Mouse (Mus musculus): ENCODE results near the gene Kirrel. TPM values are rescaled to one million over a fixed set of nuclear protein-coding genes. Genes with fewer than 3 reads are reported as not detected.
A peak's percentile ranks its signal among the peaks of the same experiment; 100 is the strongest.

Gene Kirrel
- polyA plus RNA-seq, 1 experiment from 2014 or later, result 14.3 TPM

DNA sequence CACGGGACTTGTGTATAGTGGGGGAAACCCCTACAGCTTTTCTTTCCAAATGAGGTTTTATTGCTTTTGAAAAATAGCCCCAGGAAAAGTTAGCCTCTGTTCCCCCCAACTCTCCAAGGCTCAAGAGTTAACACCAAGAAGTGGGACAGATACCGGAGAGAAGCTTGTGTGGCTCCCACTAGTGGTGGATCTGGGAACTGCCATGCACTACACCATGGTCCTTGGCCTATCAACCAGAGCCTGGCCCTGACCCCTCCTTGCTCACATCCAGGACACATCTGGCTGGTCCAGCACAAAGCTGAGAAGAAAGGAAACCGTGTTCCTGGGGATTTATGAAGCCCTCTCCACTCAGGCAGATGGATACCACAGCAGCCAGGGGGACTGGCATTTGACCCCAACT lies 92.3 kb downstream of the Kirrel start:
- Histone ChIP-seq H3K4me1 (peaks cover 5% of the 10 kb centered on the region), H3K9me3 (no peaks in the 10 kb centered on the region), H3K36me3 (replicated peaks) (peaks cover 84% of the 10 kb centered on the region), H3K27ac (no peak overlapping the region), H3K4me3 (no peak overlapping the region), H3K27me3 (ENCODE audit: poor library complexity, severe bottlenecking) (no peaks in the 10 kb centered on the region)
- 73% methylated on average over 3 of the region's 3 CpGs for WGBS
- peak; percentile 65 for DNase-seq (ENCODE audit: extremely low spot score, low spot score)

DNA sequence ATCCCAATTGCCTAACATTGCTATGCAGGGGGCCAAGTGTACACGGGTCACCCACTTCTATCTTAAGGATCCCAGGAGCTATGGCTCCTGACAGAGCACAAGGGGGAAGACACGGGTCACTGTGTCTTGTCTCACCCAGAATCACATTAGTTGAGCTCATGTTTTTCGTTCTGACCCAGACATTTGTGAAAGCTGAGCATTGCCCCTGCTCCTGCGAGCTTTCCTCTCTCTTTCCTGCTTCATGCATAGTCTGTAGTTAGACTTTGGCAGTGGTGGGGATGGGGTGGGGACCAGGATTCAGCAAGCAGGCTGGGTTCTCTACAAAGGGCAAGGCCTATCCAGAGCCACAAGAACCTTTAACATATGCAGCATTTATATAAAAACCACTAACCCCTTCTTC lies 94.8 kb downstream of the Kirrel start:
- Histone ChIP-seq H3K4me3 (no peak overlapping the region), H3K9me3 (no peaks in the 10 kb centered on the region), H3K36me3 (replicated peaks) (peaks cover 59% of the 10 kb centered on the region), H3K27ac (no peak overlapping the region), H3K27me3 (ENCODE audit: poor library complexity, severe bottlenecking) (no peaks in the 10 kb centered on the region), H3K4me1 (peaks cover 6% of the 10 kb centered on the region)
- no peak for DNase-seq (ENCODE audit: extremely low spot score, low spot score)
- 83% methylated on average over 4 of the region's 4 CpGs for WGBS

GRCm38 (mm10) chr3:87079301-87079700 lies 95.2 kb downstream of the Kirrel start:
- Histone ChIP-seq H3K36me3 (replicated peaks) (peaks cover 55% of the 10 kb centered on the region), H3K27ac (no peak overlapping the region), H3K9me3 (no peaks in the 10 kb centered on the region), H3K4me3 (no peak overlapping the region), H3K27me3 (ENCODE audit: poor library complexity, severe bottlenecking) (no peaks in the 10 kb centered on the region), H3K4me1 (peaks cover 6% of the 10 kb centered on the region)
- WGBS, result 95% methylated on average over 7 of the region's 7 CpGs
- DNase-seq (ENCODE audit: extremely low spot score, low spot score), result no peak

DNA sequence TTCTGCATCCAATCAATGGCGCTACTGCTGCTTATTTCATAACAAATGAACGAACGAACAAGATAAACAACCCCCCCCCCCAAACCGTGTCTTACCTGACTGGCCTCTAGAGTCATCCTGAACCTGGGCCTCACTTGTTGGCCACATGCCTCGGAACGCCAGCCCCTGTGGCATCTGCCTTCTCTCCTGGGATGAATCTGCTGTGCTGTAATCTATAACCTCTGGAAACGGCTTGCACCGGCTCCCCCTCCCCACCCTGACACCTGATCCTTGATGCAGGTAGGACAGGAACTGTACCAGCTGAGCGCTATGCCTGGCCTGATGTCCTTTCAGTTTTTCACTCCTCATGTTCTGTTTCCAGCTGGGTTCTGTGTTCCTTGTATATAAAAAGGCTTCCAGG lies 96.9 kb downstream of the Kirrel start:
- no peaks in the 10 kb centered on the region for H3K27me3 ChIP-seq (ENCODE audit: poor library complexity, severe bottlenecking)
- peaks cover 39% of the 10 kb centered on the region for H3K36me3 ChIP-seq (replicated peaks)
- no peak overlapping the region for H3K27ac ChIP-seq
- 73% methylated on average over 9 of the region's 9 CpGs for WGBS
- no peak overlapping the region for H3K4me3 ChIP-seq
- peaks cover 18% of the 10 kb centered on the region for H3K4me1 ChIP-seq
- H3K9me3 ChIP-seq, result no peaks in the 10 kb centered on the region
- no peak for DNase-seq (ENCODE audit: extremely low spot score, low spot score)

DNA sequence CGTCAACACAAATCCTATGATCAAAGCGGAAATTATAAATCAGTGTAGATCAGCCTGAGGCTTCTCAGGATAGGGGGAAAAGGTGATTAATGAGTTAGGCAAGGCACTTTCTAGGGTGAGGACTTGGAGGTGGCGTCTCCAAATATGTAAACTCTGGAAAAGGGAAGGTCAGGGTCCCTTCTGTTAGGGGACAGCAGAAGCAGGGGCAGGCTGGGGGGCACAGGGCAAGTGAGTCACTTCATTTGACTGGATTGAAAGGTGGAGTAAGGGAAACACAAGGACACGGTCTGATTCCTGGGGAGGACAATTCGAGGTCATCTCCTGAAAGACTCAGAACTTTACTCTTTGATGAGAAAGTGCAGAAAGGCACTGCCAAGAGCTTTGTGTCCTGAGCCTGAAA lies 97.6 kb downstream of the Kirrel start:
- 86% methylated on average over 5 of the region's 5 CpGs for WGBS
- H3K36me3 ChIP-seq (replicated peaks), result peaks cover 31% of the 10 kb centered on the region
- no peak for DNase-seq (ENCODE audit: extremely low spot score, low spot score)

DNA sequence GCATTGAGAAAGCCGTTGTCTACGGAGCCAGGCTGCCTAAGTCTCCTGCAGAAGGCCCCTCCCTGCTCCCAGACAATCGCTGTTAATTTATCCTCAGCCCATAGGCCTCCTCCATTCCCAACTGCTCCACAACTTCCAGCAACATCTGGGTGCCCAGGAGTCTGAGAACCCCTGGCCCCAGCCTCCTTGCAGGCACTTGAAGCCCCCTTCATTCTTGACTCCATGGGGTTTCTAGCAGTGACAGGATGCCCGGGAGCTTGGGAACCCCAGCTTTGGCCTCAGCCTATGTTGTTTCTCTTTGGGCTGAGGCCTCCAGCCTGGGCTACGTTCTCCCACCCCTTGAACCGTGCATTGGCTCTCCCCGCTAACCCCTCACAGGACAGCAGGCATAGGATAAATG lies 98.4 kb downstream of the Kirrel start:
- Histone ChIP-seq H3K27me3 (ENCODE audit: poor library complexity, severe bottlenecking) (no peaks in the 10 kb centered on the region), H3K4me1 (peaks cover 25% of the 10 kb centered on the region), H3K4me3 (no peak overlapping the region), H3K27ac (no peak overlapping the region), H3K36me3 (replicated peaks) (peaks cover 23% of the 10 kb centered on the region), H3K9me3 (no peaks in the 10 kb centered on the region)
- 90% methylated on average over 7 of the region's 7 CpGs for WGBS
- no peak for DNase-seq (ENCODE audit: extremely low spot score, low spot score)

More for the DNA sequence above, 97.6 kb downstream of the Kirrel start:
- no peak overlapping the region for H3K4me3 ChIP-seq
- peaks cover 25% of the 10 kb centered on the region for H3K4me1 ChIP-seq
- no peak overlapping the region for H3K27ac ChIP-seq
- no peaks in the 10 kb centered on the region for H3K27me3 ChIP-seq (ENCODE audit: poor library complexity, severe bottlenecking)
- no peaks in the 10 kb centered on the region for H3K9me3 ChIP-seq

DNA sequence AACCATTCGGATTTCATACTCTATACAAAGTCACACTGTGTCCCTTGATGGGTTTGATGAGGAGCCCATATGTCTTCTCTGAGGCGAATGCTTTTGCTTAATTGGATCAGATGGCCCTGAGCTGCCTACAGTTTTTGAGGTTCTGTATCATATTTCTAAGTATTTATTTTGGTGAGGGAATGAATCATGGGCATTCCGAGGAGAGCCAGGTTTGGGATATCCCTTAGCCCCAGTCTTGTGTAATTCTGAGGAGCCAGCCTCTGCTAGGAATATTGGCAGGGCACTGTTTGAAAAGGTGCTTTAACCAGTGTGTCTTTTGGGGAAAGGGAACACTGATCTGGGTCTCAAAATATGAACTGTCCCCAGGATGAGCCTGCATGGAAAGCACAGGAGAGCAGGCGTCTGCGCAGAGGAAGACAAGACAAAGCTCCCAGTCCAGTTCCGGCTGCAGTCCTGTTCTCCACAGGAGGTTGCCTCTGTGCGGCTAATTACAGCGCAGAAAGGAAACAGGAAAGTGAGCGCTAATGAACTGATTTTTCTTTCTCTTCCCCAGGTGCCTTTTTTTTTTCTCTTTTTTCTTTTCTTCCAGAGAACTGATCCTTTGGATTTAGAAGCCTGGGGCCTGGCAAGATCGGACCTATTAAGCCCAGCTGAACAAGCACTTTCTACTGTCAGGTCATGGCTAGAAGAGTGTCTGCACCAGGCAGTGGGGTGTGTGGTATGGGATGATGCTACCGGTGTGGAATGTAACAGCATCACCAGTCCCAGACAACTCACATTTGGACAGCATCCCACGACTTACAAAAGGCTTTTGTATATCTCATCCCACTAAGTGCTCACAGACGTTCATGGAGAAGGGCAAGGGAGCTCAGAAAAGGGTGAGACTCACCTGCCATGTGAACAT lies 101.7 kb downstream of the Kirrel start:
- WGBS, result 22% methylated on average over 13 of the region's 13 CpGs
- no peaks in the 10 kb centered on the region for H3K36me3 ChIP-seq (replicated peaks)
- H3K4me1 ChIP-seq, result peaks cover 25% of the 10 kb centered on the region
- DNase-seq (ENCODE audit: extremely low spot score, low spot score), result peak; percentile 33
- H3K9me3 ChIP-seq, result no peaks in the 10 kb centered on the region
- no peaks in the 10 kb centered on the region for H3K27me3 ChIP-seq (ENCODE audit: poor library complexity, severe bottlenecking)
- H3K4me3 ChIP-seq, result no peak overlapping the region
- H3K27ac ChIP-seq, result 0 out of 2 replicates have a peak overlapping the region, but pooled peaks have one; percentile 5

DNA sequence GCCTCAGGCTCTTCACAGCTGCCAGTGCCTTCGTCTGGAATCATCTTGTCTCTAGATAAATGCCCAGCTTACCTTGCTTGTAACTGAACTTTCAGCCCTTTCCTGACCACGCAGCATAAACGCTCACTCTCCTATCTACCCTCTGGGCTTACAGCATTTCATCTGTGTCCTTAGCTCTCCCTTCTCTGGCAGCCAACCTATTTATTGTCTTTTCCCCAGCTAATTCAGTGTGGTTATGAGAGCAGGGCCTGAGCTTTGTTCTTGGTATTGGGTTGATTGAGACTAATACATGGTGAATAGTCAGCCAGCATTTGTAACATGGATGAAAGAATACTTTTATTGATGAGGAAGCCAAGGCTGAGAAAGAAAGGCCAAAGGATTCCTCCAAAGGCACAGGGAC lies 102.4 kb downstream of the Kirrel start:
- Histone ChIP-seq H3K4me1 (peaks cover 19% of the 10 kb centered on the region), H3K9me3 (no peaks in the 10 kb centered on the region), H3K27ac (no peak overlapping the region), H3K4me3 (no peak overlapping the region), H3K27me3 (ENCODE audit: poor library complexity, severe bottlenecking) (no peaks in the 10 kb centered on the region), H3K36me3 (replicated peaks) (no peaks in the 10 kb centered on the region)
- peak; percentile 11 for DNase-seq (ENCODE audit: extremely low spot score, low spot score)
- WGBS, result 63% methylated on average over 3 of the region's 3 CpGs

DNA sequence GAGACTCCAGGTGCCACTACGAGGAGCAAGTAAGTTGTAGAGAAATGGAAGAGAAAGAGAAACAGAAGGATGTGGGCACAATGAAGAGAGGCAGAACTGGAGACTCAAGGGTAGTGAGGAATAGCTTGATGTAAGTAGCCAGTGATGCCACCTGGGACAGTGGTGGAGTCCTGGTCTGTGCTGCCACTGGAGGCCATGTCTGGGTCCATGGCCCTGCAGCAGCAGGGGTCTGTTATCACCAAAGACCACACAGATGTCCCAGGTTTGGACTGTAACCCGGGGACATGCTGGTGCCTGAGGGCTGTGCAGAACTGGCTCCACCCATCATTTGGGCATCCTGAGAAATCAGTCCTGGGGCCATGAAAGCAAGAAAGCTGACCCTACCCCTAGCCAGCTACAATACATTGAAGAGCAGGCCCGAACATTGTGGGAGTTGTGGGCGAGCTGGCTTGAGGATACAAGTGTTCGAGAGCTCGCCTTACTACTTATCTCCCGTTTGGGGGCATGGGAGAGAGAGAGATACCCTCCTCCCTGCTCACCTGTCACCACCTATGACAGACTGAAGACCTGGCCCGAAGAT lies 107.1 kb downstream of the Kirrel start:
- H3K36me3 ChIP-seq (replicated peaks), result no peaks in the 10 kb centered on the region
- WGBS, result 87% methylated on average over 8 of the region's 8 CpGs

GRCm38 (mm10) chr3:87053939-87054338 lies 120.6 kb downstream of the Kirrel start:
- Histone ChIP-seq H3K36me3 (replicated peaks) (no peaks in the 10 kb centered on the region), H3K9me3 (no peaks in the 10 kb centered on the region), H3K4me1 (no peaks in the 10 kb centered on the region), H3K27me3 (ENCODE audit: poor library complexity, severe bottlenecking) (no peaks in the 10 kb centered on the region), H3K4me3 (no peak overlapping the region), H3K27ac (no peak overlapping the region)
- WGBS, result 88% methylated on average over 1 of the region's 1 CpGs
- DNase-seq (ENCODE audit: extremely low spot score, low spot score), result no peak

More for the DNA sequence above, 107.1 kb downstream of the Kirrel start:
- no peak overlapping the region for H3K27ac ChIP-seq
- DNase-seq (ENCODE audit: extremely low spot score, low spot score), result no peak
- no peaks in the 10 kb centered on the region for H3K27me3 ChIP-seq (ENCODE audit: poor library complexity, severe bottlenecking)
- H3K9me3 ChIP-seq, result no peaks in the 10 kb centered on the region
- H3K4me3 ChIP-seq, result no peak overlapping the region
- peaks cover 5% of the 10 kb centered on the region for H3K4me1 ChIP-seq

DNA sequence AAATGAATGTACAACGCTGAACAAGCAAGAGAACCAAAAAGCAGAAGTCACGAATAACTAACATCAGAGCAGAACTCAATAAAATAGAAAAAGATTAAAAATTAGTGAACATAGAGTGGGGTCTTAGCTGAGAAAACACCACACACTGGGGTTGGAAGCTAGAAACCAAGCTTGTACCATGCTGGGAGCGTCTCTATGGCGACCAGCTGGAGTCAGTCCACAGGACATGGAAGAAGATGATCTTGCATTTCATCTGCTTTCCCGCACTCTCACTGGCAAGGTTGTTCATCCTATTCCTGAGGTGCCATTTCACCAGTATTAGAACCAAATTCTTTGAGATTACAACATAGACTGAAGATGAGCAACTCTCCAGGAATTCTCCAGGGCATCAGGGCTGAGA lies 126.7 kb downstream of the Kirrel start:
- Histone ChIP-seq H3K9me3 (no peaks in the 10 kb centered on the region), H3K36me3 (replicated peaks) (no peaks in the 10 kb centered on the region), H3K4me3 (no peak overlapping the region), H3K27me3 (ENCODE audit: poor library complexity, severe bottlenecking) (no peaks in the 10 kb centered on the region), H3K27ac (no peak overlapping the region), H3K4me1 (no peaks in the 10 kb centered on the region)
- WGBS, result 87% methylated on average over 5 of the region's 5 CpGs
- DNase-seq (ENCODE audit: extremely low spot score, low spot score), result no peak

DNA sequence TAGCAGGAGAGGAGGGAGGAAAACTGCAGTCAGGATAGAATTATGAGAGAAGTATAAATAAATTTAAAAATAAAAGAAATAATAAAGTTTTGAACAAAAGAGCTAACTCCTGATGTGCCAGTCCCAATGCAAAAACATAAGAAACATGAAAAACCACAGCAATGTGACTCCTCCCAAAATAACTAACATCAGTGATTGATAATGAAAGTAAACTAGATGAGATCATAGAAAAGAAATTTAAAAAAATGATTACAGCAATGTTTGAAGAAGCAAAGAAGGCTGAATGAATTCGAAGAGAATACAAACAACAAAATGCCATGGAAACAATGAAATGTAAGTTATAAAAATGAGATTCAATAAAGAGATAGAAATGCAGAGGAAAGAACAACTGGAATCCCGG lies 132.8 kb downstream of the Kirrel start:
- Histone ChIP-seq H3K4me3 (no peak overlapping the region), H3K27ac (no peak overlapping the region), H3K9me3 (no peaks in the 10 kb centered on the region), H3K4me1 (no peaks in the 10 kb centered on the region), H3K36me3 (replicated peaks) (no peaks in the 10 kb centered on the region), H3K27me3 (ENCODE audit: poor library complexity, severe bottlenecking) (no peaks in the 10 kb centered on the region)
- WGBS, result 89% methylated on average over 2 of the region's 2 CpGs
- DNase-seq (ENCODE audit: extremely low spot score, low spot score), result no peak

- Histone ChIP-seq H3K36me3 (replicated peaks) (no peaks in the 10 kb centered on the region), H3K4me1 (no peaks in the 10 kb centered on the region), H3K27ac (no peak overlapping the region), H3K27me3 (ENCODE audit: poor library complexity, severe bottlenecking) (no peaks in the 10 kb centered on the region), H3K9me3 (peaks cover 4% of the 10 kb centered on the region; the same call in 1 of the 2 replicates), H3K4me3 (no peak overlapping the region)
- DNase-seq (ENCODE audit: extremely low spot score, low spot score), result no peak
- WGBS, result 87% methylated on average over 6 of the region's 6 CpGs
These were observed 136.0 kb downstream of the Kirrel start for GRCm38 (mm10) chr3:87038500-87038899.

Measured in forebrain, embryonic 10.5 days (tissue).